Mouse (Mus musculus): ENCODE results near the gene Osgin1.

Gene Osgin1

DNA sequence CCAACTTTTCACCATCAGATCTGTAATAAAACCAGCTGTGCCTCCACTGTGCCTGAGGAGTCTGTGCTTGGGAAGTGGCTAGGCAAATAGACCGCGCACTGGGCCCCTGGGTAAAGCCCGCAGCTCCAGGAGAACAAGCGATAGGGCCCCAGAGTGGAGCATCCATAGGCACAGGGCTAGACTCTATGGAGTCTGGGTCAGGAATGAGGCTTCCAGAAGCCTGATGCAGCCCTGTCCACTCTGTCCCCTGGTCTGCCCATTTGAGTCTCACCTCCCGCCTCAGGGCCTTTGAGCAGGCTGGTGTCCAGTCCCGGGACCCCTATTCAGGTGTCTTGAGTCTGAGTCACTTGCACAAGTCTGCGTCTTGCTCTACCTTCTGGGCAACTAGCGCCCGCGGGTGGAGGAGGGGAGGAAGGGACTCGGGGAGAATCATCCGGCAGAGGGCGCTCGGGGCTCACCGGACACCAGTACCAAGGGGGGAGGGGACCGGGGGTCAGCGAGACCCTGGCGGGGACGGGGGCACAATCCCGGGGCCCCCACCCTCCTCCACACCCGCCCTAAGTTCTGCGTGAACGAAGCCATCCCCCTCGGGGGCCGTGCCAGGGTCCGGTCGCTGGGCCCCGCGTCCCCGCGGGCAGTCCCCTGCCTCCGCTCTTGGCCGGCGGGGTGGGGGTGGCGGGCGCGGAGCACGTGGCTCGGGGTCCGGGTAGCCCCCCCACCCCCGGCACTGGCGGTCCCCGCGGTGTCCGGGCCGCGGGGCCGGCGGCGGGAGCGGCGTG is 12.5 kb downstream of the Osgin1 start, which contains the start of gene Necab2:
TSS of gene Necab2 (plus strand) at position 509 of the 779 bp plus-strand sequence.
- DNase-seq, result peak; percentile 84

GRCm38 (mm10) chr8:119446990-119447780 is 13.3 kb downstream of the Osgin1 start:
- no peak for DNase-seq

GRCm38 (mm10) chr8:119447781-119448170 is 13.9 kb downstream of the Osgin1 start:
- DNase-seq, result no peak

DNA sequence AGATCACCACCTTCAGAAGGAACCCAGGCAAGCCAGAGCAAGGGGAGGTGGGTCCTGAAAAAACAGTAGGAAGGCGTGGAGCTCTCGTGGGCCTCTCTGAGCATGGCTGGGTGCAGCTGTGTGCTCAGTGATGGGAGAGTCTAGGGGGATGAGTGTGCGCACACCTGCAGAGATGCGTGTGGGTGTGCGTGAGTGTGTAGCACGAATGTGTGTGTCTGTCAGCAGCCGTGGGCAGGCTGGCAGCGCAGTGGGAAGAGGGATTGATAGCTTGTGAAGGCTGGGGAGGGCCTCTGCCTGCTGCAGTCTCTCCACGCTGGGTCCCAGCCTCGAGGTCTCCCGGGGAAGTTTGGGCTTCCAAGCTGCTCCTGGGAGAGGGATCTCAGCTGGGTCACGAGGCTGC is 15.7 kb downstream of the Osgin1 start:
- DNase-seq, result no peak

GRCm38 (mm10) chr8:119451131-119451530 is 17.2 kb downstream of the Osgin1 start:
- no peak for DNase-seq

GRCm38 (mm10) chr8:119452919-119453318 is 19.0 kb downstream of the Osgin1 start:
- no peak for DNase-seq

DNA sequence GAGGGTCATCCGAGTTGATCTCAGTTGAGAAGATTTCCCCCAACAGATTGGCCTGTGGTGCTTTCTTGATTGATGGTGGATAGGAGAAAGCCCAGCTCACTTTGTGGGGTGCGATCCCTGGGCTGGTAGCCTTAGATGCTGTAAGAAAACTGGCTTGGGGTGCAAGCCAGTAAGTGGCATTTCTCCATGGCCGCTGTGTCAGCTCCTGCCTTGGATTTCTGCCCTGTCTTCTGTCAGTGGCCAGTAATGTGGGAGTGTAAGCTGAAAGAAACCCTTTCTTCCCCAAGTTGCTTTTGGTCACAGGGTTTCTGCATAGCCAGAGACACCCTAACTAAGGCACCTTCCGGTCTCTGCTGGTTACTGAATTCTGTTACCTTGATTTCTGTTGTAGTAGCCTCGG is 22.1 kb downstream of the Osgin1 start:
- no peak for DNase-seq

DNA sequence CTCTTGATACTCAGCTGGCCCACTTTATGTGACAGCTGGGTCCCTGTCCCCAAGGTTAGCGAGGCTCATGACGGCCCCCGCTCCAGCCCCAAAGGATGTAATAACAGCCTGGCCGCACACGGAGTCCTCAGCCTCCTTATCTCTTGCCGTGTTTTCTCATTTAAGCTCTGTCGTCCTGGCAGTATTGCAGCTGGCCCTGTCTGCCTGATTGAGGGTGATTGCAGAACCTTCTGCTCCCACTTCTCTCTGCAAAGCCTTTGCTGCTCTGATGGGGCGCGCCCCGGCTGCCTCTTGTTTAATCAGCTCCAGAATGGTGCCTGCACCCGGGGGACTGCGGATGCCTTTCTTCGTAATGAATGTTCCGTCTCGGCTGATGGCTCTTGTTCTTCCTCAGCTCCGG is 25.8 kb downstream of the Osgin1 start:
- DNase-seq, result no peak

DNA sequence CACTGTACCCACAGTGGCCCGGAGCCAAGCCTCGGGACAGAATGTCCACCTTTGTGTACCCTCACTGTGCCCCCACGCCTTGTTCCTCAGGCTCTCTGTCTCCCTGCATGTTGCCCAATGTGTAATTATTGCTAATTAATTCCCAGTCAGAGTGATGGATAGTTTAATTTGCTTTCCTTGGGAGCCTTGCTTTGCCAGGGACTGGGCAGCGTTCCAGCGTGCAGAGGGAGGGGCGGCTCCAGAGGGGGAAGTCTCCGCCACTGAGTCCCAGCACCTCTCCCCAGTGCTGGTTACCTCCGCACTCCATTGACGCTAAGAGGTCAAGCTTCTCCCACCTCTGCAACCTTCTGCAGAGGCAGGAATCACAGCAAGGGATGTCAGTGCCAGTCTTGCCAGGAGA is 27.4 kb downstream of the Osgin1 start:
- no peak for DNase-seq

- no peak for DNase-seq
Measured at GRCm38 (mm10) chr8:119463709-119464108, 29.8 kb downstream of the Osgin1 start.

DNA sequence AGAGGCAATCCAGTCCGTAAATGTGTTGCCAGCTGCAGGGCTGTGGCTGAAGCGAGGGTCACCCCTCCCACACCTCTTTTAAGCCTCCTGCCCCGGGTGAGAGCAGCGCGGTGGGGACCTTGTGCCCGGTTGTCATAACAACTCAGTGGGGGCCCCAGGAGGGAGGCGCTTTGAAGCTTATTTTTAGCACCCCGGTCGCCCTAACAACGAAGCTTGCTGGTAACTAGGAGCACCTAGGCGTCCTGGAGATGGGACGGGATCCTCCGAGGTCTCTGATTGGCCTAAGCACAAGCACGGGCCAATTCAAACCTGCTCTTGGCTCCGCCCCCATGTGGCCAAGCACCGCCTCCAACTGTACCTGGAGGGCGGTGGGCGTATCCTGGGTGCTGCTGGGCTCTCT is 32.2 kb downstream of the Osgin1 start:
- peak; percentile 59 for DNase-seq

GRCm38 (mm10) chr8:119466794-119467193 is 32.9 kb downstream of the Osgin1 start:
- DNase-seq, result no peak

DNA sequence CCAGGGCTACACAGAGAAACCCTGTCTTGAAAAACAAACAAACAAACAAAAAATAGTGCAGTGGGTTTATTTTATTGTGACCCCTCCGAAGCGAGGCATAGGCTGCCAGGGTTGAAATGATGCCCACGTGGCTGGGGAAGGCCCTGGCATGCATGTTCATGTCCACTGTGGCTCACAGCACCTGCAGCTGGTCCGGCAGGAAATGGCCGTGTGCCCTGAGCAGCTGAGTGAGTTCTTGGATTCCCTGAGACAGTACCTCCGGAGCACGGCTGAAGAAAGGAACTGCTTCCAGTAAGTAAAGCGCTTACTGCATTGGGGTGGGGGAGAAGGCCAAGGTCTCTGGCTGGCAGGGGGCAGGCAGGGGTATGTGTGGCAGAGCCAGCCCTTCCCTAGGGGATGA is 34.2 kb downstream of the Osgin1 start:
- DNase-seq, result no peak

DNA sequence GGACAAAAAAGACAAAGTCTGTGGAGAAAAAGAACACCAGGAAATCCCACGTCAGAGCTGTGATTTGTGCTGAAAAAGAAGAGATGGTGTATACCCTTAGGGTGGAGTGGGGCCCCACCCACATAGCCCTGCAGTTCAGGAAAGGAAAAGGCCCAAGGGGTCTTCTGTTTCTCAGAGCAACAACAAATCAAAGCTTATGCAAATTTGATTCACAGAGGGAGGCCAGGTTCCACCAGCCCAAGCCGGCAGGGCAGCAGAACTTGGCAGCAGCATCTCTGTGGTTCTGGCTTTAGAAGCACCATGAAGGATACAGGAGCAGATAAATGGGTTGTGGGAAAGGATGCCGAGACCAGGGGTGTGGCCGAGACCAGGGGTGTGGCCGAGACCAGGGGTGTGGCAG is 44.8 kb downstream of the Osgin1 start:
- no peak for DNase-seq

DNA sequence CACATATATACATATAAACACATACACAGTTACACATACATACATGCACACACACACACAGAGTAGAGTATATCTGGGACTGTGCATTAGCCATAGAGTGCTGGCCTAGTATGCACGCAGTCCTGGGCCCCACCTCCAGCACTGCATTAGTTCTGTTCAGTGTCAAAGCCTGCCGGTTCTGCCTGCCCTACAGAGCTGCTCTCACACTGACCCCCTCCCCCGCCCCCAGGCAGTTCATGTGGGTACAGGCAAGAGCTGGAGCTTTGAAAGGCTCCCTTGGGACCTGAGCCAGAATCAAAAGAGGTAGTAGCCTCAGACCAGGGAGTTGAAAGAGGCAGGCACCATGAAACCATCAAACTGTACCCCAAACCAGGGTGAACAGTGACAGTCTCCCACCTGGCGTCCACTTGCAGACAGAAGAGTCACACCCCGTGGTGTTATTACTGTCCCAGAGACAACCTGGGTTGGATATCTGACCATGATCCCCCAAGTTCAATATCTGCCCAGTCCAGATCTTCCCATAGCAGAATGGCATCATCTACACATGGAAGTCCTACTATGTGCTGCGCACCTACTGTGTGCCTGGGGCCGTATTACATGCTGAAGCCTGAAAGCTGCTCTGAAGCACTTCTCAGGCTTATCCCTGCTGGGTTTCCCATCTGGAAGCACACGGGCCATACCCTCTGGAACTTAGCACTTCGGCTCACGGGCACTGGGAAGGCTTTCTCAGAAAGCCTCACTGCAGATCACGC is 50.4 kb downstream of the Osgin1 start:
- DNase-seq, result no peak

- DNase-seq, result no peak
Measured at GRCm38 (mm10) chr8:119487093-119487492, 53.2 kb downstream of the Osgin1 start.

Data from thymus, postnatal 14 days (tissue).